Mouse (Mus musculus) megakaryocyte progenitor cell, adult 5-6 weeks (primary cell): ENCODE measurements around the gene Ppm1f. TPM values are rescaled to one million over a fixed set of nuclear protein-coding genes. Genes with fewer than 3 reads are reported as not detected.
"Not testable (repeated sequence)": the region's sequence is repeated elsewhere in the genome, so short reads cannot be mapped to it uniquely, and the experiment has no call there.

ENCODE experiments used
- ATAC-seq: replicated peaks from 2 replicates; pipeline ENCODE4 v1.8.0; 2016; ENCODE audit warnings: mild to moderate bottlenecking, moderate TSS enrichment, inconsistent platforms; ENCODE audit not compliant: poor library complexity
- total RNA-seq, 2 experiments: library from RNA; stranded (forward) in 1 of 2; stranded (reverse) in 1 of 2; fragments of 157-497, 149-512 nt in 1 of 2; fragments of 200-1000 nt in 1 of 2; gene quantifications; 2 replicates each; pipeline versions ENCODE4 v1.2.3 to v1.2.4; 2015 to 2017

The Ppm1f gene
- total RNA-seq, 2 experiments from 2014 or later: 17.4 to 45.2 TPM

GRCm38 (mm10) chr16:16911641-16912597, 15.7 kb downstream of the Ppm1f start:
- ATAC-seq: peak; percentile 98

- no peak for ATAC-seq
These were observed 17.2 kb downstream of the Ppm1f start for GRCm38 (mm10) chr16:16913440-16913839.

GRCm38 (mm10) chr16:16918441-16919117, 22.3 kb downstream of the Ppm1f start:
- peak; percentile 47 for ATAC-seq

- peak; percentile 84 for ATAC-seq
These were observed 24.8 kb downstream of the Ppm1f start for GRCm38 (mm10) chr16:16921021-16921435.

DNA sequence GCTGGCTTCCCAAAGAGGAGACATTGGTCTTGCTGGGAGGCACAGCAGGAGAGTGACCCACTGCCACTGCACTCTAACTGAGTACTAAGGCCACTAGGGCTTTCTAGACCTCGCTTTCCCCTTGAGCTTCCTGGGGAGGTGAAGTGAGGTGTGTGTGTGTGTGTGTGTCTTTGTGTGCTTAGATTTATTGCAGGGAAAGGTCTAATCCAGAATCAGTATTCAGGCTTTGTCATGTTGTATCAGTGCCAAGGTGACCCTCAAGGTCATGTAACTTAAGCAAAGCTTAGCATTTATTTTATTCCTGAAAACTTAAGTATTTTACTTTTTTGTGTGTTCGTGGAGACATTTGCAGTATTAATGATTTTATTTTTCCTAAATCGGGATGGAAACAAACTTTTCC, 28.2 kb downstream of the Ppm1f start:
- no peak for ATAC-seq

- no peak for ATAC-seq
These were observed 30.3 kb downstream of the Ppm1f start for GRCm38 (mm10) chr16:16926536-16926935.

GRCm38 (mm10) chr16:16928908-16929307, 32.6 kb downstream of the Ppm1f start:
- not testable (repeated sequence) for ATAC-seq

- no peak for ATAC-seq
These were observed 34.1 kb downstream of the Ppm1f start for GRCm38 (mm10) chr16:16930326-16930725.

DNA sequence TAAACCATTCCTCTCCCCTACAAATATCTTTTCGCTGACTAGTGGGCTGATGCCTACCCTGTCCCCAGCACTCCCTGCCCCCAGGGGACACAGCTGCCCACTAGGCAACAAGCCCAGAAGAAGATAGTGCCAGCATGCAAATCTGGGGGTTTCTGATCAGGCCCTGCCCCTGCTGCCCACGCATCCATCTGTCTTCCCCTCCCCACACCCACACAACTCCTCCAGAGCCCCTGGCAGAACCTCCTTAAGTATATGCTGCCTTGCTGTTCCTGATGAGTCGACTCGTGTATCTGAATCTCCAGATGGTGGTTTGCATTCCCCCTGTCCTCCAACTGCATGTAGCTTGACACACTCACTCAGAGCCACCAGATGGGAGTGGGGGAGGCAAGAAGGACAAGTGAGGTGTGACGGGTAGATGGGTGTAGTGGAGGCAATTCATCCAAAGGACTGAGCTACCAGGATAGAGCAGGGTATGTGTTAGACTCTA, 34.6 kb downstream of the Ppm1f start:
- no peak for ATAC-seq

- peak; percentile 83 for ATAC-seq
These were observed 43.3 kb downstream of the Ppm1f start for GRCm38 (mm10) chr16:16939543-16939942.

- ATAC-seq: peak; percentile 76
These were observed 44.8 kb downstream of the Ppm1f start for GRCm38 (mm10) chr16:16941078-16941477.

DNA sequence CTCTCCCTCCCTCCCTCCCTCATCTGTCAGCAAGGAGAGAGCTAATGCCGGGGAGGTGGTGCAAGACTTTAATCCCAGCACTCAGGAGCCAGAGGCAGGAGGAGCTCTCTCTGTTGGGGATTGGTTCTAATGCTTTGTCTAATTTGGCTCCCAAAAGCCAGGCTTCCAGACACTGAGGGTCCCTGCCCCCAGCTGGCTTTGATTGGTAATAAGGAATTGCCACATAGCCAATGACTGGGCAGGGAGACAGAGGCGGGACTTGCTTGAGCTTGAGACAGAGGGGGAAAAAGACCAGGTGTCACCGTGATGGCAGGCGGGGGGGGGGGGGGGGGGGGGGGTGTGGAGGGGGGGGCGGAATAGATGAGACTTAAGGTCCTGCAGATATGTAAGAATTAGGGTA, 62.3 kb downstream of the Ppm1f start:
- ATAC-seq: no peak

- ATAC-seq: no peak
These were observed 63.6 kb downstream of the Ppm1f start for GRCm38 (mm10) chr16:16959907-16960306.

DNA sequence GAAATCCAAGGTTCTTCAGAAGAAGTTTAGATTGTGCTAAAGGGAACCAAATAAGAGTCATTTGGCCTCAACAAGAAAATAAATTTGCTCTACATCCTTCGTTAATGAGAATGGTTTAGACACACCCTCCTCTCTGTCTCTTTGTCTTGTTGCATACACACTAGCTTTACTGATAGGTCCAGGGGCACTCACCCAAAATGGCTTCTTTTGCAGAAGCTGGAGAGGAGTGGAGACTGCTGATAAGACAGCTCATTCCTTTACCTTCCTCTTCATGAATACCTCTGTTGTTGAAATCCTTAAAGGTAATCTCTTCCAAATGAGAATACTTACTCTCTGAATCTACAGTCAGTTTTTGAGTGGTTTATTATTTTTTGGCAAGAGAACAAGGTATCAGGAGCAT, 68.9 kb downstream of the Ppm1f start:
- ATAC-seq: peak; percentile 90

DNA sequence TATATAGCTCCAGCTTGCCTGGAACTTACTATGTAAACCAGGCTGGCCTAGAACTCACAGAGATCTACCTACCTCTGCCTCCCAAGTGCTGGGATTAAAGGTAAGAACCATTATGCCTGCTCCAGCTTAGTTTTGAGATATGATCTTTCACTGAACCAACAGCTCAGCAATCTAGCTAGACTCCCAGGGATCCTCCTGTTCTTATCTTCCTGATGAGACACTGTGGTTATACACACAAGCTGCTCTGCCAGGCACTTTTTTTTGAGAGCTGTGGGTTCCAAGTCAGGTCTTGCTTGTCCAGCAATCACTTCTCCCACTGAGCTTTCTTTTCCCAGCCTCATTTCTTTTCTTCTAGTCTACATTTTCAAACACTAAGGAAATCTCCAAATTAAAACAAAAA, 70.0 kb downstream of the Ppm1f start:
- ATAC-seq: no peak

Other genes with a start within 250 kb of the Ppm1f start
- gene Olfr19, start 220.1 kb upstream of the Ppm1f start, total RNA-seq (2015): not detected in 2 replicates
- gene Olfr19, start 220.1 kb upstream of the Ppm1f start, total RNA-seq (2017): not detected in 2 replicates
- 1.9 and 2.0 TPM in 2 replicates for gene Spag6l, start 67.0 kb upstream of the Ppm1f start, total RNA-seq (2015)
- gene Spag6l, start 67.0 kb upstream of the Ppm1f start, total RNA-seq (2017): 0.78 and 2.6 TPM in 2 replicates
- 0.46 and 1.8 TPM in 2 replicates for gene Igll1, start 32.5 kb upstream of the Ppm1f start, total RNA-seq (2015)
- 0.24 and 1.8 TPM in 2 replicates for gene Igll1, start 32.5 kb upstream of the Ppm1f start, total RNA-seq (2017)
- 81.0 and 89.2 TPM in 2 replicates for gene Top3b, start 25.7 kb upstream of the Ppm1f start, total RNA-seq (2015)
- 104 and 108 TPM in 2 replicates for gene Top3b, start 25.7 kb upstream of the Ppm1f start, total RNA-seq (2017)
- gene Vpreb1, start 25.6 kb upstream of the Ppm1f start, total RNA-seq (2015): 0.99 and 1.4 TPM in 2 replicates
- gene Vpreb1, start 25.6 kb upstream of the Ppm1f start, total RNA-seq (2017): 0.12 TPM in 1 of 2 replicates, not detected in the other
- 144 TPM in 2 replicates for gene Mapk1, start 86.9 kb downstream of the Ppm1f start, total RNA-seq (2015)
- 136 and 152 TPM in 2 replicates for gene Mapk1, start 86.9 kb downstream of the Ppm1f start, total RNA-seq (2017)
- gene Ypel1, start 173.2 kb downstream of the Ppm1f start, total RNA-seq (2015): 0.49 and 3.5 TPM in 2 replicates
- 0.54 and 2.4 TPM in 2 replicates for gene Ypel1, start 173.2 kb downstream of the Ppm1f start, total RNA-seq (2017)
- 63.6 and 73.0 TPM in 2 replicates for gene Ppil2, start 214.8 kb downstream of the Ppm1f start, total RNA-seq (2015)
- 86.8 and 99.8 TPM in 2 replicates for gene Ppil2, start 214.8 kb downstream of the Ppm1f start, total RNA-seq (2017)
- gene 2610318N02Rik, start 228.7 kb downstream of the Ppm1f start, total RNA-seq (2015): 37.9 and 38.9 TPM in 2 replicates
- gene 2610318N02Rik, start 228.7 kb downstream of the Ppm1f start, total RNA-seq (2017): 22.4 and 25.9 TPM in 2 replicates
- 197 and 208 TPM in 2 replicates for gene Sdf2l1, start 235.9 kb downstream of the Ppm1f start, total RNA-seq (2015)
- 162 and 222 TPM in 2 replicates for gene Sdf2l1, start 235.9 kb downstream of the Ppm1f start, total RNA-seq (2017)
- gene Ydjc, start 248.2 kb downstream of the Ppm1f start, total RNA-seq (2015): 25.7 TPM in 2 replicates
- 23.5 and 24.4 TPM in 2 replicates for gene Ydjc, start 248.2 kb downstream of the Ppm1f start, total RNA-seq (2017)